Mouse (Mus musculus): ENCODE results near the gene Ahcy. TPM values are rescaled to one million over a fixed set of nuclear protein-coding genes. Genes with fewer than 3 reads are reported as not detected.
"Not testable (repeated sequence)": the region's sequence is repeated elsewhere in the genome, so short reads cannot be mapped to it uniquely, and the experiment has no call there.

Gene Ahcy
- total RNA-seq, 2 experiments from 2014 or later, result 109 to 155 TPM

DNA sequence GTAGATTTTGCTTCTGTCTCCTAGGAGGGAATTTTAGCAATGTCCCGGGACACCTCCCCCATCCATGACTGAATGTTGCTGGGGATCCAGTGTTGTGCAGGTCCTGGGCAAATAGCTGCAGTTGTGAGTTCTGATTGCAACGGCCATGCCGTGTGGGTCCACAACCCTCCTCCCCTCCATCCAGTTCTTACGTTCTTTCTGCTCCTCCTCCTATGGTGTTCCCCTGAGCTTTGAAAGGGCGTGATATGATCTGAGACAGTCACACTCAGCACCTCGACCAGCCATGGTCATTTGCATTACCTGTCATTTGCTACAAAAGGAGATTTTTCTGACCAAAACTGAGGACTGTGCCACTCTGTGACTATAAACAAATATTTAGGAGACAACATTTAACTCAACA is 1.4 kb upstream of the Ahcy start:
- ATAC-seq (replicated peaks; ENCODE audit: poor library complexity), result no peak

DNA sequence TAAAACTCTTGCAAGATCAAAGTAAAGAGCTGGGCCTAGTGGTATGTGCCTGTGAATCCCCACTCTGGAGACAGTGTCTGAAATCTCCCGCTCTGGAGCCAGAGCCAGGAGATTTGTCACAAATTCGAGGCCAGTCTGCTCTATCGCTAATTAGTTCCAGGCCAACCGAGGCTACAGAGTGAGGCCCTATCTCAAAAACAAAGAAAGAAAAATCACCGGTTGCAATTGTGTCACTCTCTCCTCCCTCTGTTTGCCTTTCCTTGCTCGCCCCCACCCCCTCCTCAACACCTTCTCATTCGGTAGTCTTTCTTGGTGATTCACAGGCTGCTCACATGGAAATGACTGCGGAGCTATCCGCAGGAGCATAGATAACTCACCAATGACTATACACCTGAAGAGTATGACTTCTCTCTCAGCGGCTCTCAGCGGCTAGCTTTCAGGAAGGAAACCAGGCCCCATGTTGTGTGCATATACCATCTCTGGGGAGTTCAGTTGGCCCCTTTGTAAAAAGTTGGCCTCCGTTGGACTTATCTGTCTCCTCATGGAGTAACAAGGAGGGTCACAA is 551 bp upstream of the Ahcy start:
- no peak for ATAC-seq (replicated peaks; ENCODE audit: poor library complexity)

DNA sequence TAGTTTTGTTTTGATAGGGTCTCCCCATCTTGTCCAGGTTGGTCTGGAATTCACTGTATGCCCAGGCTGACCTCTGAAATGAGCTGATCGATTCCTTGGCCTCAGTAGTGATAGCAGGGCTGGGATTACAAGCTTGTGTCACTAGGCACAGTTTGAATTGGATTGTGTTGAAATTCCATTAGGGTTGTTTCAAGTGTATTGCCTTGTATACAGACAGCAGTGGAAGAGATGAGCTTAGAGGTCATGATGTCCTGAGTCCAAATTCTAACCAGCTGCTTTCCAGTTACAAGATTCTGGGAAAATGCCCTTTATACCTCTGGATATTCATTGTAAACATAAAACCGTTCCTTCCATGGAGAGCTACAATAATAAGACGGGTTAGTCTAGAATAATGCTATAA is 950 bp downstream of the Ahcy start:
- ATAC-seq (replicated peaks; ENCODE audit: poor library complexity), result no peak

DNA sequence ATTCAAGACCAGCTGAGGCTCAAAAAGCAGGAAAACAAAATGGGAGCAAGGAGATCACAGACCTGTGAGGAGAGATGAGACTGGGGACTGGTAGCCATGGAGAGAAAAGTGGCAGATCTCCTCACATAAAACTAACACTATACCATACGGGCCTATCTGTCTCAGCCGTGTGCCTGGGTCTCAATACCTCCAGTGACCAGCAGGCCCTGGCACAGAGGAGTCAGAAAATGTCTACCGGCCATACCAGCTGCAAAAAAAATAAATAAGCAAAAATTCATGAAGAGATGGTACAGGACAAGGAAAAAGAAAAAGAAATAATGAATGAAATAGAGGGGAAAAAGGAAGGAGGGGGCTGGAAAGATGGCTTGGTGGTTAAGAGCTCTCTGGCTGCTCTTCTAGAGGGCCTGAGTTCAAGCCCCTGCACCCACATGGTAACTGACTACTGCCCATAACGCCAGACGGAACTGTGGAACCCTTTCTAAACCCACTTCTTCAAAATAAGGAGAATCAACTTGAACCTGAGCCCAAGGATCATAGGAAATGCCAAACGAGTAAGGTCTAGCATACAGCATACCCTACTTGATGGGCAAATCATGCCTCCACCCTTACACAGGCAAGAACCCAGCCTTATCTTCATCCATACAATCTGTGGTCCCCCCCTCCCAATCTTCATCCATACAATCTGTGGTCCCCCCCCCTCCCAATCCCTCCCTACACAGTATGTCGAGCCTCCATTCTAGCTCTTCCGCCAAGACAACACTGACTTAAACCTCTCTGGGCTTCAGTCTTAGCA is 1.7 kb downstream of the Ahcy start:
- ATAC-seq (replicated peaks; ENCODE audit: poor library complexity), result no peak

DNA sequence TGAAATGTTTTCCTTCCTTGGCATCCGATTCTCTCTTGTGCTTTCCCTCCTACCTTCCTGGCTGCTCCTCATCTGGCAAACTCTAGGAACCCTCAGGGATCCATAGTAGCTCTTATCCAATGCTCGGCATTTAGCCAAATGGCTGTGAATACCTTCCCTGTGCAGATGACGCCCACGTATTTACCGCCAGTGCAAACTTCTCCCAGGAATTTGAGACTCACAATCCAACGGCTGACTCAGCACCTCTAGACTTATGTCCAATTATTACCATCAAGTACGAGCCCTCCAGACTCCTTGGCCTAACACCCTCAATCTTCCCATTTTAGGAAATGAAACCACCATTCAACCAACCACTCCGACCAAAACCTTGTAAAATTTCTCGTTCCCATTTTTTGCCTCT is 3.3 kb downstream of the Ahcy start:
- no peak for ATAC-seq (replicated peaks; ENCODE audit: poor library complexity)

DNA sequence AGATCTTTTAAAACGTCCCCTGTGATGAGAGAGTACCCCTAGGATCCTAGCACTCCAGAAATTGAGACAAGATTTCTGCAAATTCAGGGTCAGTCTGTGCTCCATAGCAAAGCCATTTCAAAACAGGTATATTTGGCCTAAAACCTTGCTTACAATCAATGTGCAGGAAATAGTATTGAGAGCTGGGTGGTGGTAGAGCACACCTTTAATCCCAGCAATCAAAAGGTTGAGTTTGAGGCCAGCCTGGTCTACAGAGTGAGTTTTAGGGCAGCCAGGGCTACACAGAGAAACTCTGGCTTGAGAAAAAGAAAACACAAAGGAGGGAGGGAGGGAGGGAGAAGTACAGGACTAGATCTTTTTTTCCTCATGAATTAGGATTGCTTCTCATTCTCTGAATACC is 16.9 kb downstream of the Ahcy start:
- no peak for ATAC-seq (replicated peaks; ENCODE audit: poor library complexity)

DNA sequence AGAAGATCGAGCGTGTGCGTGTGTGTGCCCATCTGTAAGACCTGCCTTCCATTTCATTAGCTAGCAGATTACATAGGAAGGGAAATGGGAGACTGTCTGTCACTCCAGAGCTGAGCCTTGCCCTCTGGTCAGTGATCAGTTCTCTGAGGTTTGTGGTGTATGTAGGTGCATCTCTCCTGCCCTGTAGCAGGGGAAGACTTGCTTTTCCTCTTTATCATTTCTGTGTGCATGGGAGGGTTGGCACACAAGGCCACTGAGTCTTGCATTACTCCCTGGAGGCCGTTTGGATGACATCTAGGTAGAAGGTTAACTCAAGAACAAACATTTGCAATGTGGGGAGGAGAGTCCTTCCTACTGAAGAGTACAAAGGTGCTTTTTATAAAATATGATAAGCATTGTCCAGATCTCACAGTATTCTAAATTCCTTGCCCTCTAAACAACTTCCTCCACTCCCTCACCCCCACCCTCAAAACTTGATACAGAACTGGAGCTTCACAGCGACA is 18.2 kb downstream of the Ahcy start:
- no peak for ATAC-seq (replicated peaks; ENCODE audit: poor library complexity)

DNA sequence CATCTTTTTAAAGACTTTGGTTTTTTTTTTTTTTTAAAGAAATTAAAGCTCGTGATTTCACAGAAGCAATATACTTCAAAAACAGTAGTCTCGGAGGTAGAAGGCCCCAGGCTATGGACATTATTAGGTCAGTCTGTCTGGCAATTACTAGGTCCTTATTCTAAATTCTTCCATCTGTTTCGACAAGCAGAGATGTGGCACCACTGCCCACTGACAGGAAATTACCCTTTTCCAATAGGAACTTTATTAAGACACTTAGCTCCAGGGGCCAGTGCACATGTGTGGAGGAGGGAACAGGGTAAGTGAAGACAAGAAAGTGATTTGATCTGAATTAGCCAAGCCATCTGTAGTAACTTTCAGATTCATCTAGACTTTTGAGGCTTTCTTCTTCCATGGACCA is 19.6 kb downstream of the Ahcy start:
- ATAC-seq (replicated peaks; ENCODE audit: poor library complexity), result no peak

DNA sequence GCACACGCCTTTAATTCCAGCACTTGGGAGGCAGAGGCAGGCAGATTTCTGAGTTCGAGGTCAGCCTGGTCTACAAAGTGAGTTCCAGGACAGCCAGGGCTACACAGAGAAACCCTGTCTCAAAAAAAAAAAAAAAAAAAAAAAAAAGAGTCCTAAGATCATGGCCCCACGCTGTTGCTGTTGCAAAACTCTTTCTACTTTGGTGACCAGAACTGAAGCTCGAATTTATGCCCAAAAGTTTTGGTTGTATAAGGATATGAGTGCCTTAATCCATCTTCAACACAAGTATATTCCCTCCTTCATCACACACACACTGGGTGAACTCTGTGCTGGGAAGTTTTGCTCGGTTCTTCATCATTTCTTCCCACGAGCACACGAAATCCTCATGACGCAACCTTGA is 20.8 kb downstream of the Ahcy start:
- ATAC-seq (replicated peaks; ENCODE audit: poor library complexity), result not testable (repeated sequence)

DNA sequence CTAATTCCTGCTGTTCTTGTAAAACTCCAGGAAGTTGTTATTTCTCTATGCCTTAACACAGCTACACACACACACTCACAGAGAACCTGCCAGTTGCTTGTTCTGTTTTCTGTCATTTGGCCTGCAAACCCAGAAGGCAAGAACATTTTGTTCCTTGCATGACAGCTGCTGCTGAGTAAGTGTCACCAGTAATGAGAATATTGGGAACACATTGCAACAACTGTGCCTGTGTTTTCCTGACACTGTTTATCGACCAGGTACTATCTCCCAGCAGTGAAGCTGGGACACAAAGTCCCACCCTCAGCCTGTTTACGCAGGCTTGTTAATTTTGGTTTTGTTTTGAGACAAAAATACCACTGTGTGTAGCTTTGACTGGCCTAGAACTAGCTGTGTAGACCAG is 21.6 kb downstream of the Ahcy start:
- ATAC-seq (replicated peaks; ENCODE audit: poor library complexity), result no peak

DNA sequence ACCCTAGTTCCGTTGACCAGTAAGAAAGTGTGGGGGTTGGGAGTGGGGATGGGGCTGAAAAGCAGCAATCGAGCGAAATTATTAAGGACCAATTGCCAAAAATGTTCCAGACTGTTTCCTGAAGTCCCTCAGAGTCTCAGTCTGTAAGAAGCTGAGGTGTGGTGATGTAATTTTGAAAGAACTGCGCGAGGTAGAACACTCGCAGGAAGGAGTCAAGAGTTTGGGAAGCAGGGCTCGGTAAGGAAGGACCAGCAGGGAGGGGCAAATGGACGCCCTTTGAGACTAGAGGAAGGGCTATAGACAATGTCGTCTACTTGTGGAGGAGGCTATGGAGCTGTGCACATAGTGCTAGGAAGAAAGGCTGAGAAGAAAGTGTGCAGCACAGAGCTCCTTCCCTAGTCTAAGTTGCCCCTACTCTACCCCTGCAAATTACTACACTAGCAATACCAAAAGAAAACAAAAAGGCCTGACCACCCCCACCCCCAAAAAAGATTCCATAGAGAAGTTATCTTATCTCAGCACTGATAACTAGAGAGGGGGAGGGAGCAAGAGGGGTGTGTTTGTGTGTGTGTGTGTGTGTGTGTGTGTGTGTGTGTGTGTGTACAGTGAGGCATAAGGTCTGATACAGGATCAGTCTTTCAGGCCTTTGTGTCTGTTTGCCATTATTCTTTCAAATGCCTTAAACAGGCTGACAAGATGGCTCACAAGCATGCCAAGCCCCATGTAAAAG is 22.5 kb downstream of the Ahcy start:
- ATAC-seq (replicated peaks; ENCODE audit: poor library complexity), result no peak

DNA sequence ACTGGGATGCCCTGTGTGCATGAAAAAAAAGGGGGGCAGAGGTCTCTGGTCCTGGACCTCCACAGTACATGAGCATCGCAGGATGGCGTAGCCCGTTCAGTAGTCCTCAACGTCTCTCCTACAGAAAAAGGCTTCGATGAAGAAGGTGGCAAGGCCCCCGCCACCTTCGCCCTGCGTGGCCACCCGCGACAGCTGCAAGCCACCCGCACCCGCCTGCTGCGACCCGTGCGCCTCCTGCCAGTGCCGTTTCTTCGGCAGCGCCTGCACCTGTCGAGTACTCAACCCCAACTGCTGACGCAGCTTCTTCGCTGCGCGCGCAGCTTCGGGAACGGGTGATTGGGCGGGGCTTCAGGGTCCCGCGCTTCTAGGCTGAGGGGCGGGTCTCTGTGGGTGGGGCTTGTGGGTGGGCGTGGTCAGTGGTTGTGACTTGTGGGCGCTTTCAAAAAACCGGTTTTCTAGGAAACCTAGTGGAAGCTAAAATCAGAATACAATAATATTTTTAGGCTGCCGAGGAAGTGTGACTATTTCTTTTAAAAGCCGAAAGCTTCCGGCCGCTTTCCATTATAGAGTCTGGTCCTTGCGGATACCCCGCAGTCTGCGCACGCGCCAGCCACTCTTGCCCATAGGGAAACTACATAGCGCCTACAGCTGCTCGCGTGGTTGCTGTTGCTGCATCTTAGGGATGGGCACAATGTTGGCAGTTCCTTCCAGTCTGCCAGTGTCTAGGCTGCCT is 23.6 kb downstream of the Ahcy start:
- ATAC-seq (replicated peaks; ENCODE audit: poor library complexity), result peak; percentile 91

DNA sequence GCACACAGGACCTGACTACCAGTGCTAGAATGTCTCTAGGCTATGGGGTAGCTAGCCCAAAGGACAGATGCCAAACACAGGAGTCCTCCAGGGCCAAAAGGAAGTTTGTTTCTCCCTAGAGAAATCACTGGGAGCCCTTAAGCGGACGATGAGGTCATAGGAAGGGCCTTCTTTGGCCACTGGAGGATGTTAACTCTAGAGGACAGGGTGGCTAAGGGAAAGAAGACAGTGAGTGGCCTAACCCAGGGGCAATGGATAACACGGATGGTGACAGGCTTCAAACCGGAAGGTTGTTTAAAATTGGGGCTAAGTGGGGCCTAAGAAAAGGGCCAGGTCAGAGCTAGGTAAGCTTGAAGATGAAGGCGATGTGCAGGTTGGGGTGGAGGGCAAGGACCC is 24.2 kb downstream of the Ahcy start:
- no peak for ATAC-seq (replicated peaks; ENCODE audit: poor library complexity)

DNA sequence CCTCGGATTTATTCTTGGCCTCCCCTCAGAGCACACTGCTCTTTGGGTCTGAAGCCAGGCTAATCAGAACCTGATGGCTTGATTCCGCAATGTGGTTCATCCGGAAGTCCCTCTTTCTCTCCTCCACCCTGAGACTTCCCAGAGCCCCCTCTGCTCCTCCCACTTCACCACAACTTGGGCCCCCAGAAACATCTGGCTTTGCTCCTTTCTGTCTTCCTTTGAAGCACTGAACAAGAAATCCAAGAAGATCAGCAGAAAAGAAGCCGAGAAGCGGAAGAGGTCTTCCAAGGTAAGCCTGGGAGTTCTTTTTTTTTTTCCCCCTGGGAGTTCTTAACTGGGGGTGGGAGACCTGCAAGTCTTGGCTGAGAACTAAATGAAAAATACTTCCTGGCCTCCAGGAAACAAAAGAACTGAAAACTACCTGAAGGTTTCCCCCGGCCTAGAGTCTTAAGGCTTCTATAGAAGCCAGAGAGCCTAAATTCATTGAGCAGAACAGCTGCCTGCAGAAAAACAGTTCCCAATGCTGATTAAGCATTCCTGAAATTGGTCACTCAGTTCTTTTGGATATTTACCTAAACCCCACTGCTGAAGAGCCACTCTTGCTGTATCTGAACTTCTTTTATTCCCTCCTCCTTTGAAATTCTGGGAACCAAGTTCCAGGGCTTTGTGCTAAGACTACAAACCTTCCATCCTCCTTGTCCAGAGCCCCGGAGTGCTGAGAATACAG is 26.7 kb downstream of the Ahcy start:
- no peak for ATAC-seq (replicated peaks; ENCODE audit: poor library complexity)

DNA sequence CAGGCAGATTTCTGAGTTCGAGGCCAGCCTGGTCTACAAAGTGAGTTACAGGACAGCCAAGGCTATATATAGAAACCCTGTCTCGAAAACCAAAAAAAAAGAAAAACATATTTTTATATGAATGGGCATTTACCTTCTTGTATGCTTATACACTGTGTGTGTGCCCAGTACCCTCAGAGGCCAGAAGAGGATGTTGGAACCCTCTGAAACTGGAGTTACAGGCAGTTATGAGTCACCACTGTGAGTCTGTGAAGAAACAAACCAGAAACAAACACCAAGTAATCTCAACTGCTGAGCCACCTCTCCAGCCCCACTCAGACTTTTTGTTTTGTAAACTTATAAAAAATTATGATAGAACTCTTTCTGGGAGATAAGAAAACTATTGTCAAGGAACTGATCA is 27.5 kb downstream of the Ahcy start:
- ATAC-seq (replicated peaks; ENCODE audit: poor library complexity), result peak; percentile 36

DNA sequence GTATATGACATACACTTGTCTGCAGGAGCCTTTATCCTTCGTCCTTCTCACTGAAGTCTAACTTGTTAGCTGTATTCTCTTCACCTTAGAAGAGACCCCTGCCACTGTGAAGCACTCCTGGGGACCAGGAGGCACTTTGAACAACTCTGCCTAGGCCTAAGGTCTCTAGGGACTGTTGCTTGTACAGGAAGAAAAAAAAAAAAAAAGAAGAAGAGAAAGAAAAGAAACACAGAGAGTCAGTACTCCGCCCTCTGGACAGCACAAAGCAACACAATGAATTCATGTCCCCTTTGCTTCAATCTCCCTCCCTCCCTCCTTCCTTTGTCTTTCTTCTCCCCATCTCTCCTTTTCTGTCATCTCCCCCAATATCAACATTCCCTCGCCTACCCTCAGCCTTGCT is 29.2 kb downstream of the Ahcy start:
- no peak for ATAC-seq (replicated peaks; ENCODE audit: poor library complexity)

DNA sequence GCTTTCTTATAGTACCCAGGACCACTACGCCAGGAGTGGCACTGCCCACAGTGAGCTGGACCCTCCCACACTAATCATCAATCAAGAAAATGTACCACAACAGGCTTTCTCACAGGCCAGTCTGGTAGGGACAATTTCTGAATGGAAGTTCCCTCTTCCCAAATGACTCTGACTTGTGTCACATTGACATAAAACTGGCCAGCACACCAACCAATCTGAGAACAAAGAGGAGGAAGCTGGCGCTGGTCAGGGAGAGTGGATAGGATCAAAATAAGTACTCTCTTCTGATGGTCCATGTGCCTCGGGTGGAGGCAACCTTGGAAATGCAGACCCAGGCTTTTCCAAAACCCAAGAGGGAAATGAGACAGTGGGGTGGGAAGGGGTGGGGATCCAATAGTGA is 29.8 kb downstream of the Ahcy start:
- ATAC-seq (replicated peaks; ENCODE audit: poor library complexity), result no peak

DNA sequence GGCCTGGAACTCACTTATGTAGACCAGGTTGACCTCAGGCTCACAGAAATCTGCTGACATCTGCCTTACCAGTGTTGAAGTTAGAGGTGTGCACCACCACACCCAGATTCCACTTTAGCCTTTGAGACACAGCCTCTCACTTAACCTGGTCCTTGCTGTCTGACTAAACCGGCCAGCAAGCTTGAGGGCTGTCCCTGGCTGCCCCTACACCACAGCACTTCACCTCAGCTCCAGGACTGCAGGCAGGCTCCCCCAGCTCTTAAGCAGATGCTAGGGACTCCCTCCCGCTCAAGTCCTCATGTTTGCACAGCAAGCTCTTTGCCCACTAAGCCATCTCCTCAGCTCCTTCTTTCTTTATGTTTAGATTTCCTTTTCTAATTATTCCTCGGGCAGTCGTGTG is 34.3 kb downstream of the Ahcy start:
- ATAC-seq (replicated peaks; ENCODE audit: poor library complexity), result no peak

DNA sequence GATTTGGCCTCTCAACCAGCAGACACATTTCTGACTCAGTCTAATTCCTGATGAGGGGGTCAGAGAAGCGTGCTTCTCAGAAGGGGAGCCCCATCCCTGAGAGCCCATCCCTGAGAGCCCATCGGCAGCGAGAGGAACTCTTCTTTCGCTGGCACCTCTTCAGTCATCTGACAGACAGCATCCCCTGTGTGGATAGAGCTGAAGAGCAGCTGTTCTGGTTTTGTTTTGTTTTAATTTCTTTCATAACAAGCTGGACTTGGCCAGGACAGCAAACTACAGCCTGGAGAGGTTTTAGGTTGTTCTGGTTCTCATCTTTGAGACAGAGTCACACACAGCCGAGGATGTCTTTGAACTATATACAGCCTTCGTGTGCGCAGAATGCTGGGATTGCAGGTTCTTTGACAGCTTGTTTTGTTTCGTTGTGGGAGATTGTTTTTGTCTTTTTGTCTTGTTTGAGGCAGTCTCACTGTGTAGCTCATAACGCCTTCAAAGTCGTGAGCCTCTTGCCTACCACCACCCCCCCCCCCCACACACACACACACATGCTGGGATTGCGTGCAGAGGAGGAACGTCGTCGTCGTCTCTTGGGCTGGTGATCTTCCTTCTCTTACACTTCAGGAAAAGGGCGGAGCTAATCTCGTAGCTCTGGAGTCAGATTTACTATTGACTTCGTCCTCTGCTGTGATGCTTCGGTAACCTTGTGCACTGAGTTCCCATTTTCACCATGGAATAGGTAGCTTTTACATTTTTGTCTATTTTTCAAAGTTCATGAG is 41.2 kb downstream of the Ahcy start:
- ATAC-seq (replicated peaks; ENCODE audit: poor library complexity), result peak; percentile 42; the same call in 1 of the 2 replicates

DNA sequence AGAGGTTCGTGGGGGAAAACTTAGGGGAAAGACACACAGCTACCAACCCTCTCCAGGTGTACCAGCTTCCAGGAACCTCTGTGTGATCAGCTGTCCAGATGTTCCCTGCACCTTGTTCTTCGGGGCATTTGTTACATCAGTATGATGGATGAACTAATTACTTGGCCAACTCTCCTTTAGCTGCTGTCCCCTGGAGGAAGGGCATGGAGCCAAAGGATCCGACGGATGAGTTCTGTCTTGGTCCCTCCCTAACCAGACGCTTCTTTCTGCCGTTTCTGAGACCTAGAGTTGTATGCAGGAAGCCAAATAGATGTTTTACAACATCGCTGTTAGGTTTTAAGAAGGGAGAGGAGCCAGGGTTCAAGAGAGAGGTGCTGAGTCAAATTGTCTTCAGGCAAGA is 43.5 kb downstream of the Ahcy start:
- ATAC-seq (replicated peaks; ENCODE audit: poor library complexity), result no peak
